ENCODE assay signal across 8 mouse cellular contexts in the genomic region with DNA sequence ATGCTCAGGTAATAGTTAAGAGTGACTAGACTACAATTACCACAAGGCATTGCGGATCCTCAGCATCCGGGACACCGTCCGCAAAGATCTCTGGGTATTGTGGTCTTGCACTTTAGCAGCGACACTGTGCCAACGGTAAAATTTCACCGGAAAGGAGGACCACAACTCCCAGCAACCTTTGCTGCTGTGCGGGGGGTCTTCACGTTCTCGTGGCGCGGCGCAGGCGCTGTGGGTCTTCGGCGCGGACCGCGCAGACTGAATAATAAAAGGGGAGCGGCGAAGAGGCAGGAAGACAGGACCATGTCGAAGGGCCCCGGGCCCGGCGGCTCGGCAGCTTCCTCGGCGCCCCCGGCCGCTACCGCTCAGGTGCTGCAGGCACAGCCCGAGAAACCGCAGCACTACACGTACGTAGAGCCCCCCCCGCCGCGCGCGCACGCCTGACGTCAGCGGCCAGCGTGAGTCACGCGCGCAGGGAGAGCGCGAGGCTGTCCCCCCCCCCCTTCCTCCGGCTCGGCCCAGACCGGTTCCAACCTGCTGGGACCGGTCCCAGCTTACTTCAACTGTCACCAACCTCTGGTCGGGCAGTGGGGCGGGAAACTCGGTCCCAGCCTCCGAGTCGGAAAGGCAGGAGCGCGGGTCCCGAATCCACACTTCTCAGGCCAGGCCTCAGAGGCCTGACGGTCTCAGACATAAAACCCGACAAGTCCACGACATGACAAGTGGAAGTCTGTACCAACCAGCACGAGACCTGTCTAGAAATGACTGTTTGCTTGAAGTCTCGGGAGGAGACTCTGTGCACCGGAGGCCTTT. TPM values are rescaled to one million over a fixed set of nuclear protein-coding genes. Genes with fewer than 3 reads are reported as not detected.
DNase-seq lines count a peak whose midpoint lies in the region; ATAC-seq and TF ChIP-seq lines count a peak whose summit lies in the region.

A gene (plus strand): TSS at position 235 of the 810 bp plus-strand sequence.

- peak within 1 kb of the TSS; percentile 92 for H3K9ac ChIP-seq in embryonic facial prominence, embryonic 15.5 days
- H3K9ac ChIP-seq in limb, embryonic 14.5 days (ENCODE audit: low read depth, low read length, severe bottlenecking): peak within 1 kb of the TSS; percentile 87
- H3K9ac ChIP-seq in midbrain, postnatal 0 days (replicated peaks; ENCODE audit: low read length, poor library complexity, severe bottlenecking): peak within 1 kb of the TSS; percentile 81

- TF ChIP-seq POLR2A in bone marrow, adult 2 months (IDR thresholded peaks at IDR 0.05; ENCODE audit: borderline replicate concordance, control insufficient read depth, low read depth, low read length): peak; percentile 96
- peak; percentile 86; the same call in 1 of the 2 replicates for TF ChIP-seq POLR2A in limb, embryonic 14.5 days (IDR thresholded peaks at IDR 0.05; ENCODE audit: borderline replicate concordance, extremely low read depth, insufficient read depth, insufficient read length)

- peak within 1 kb of the TSS; percentile 79 for H3K4me2 ChIP-seq in embryonic facial prominence, embryonic 15.5 days (replicated peaks)
- peak within 1 kb of the TSS; percentile 61 for H3K4me2 ChIP-seq in limb, embryonic 14.5 days (replicated peaks; ENCODE audit: low read depth, low read length, severe bottlenecking)
- H3K4me2 ChIP-seq in midbrain, postnatal 0 days (ENCODE audit: low read depth, low read length, poor library complexity, severe bottlenecking): peak within 1 kb of the TSS; percentile 62

- H3K4me1 ChIP-seq in bone marrow, adult 2 months (ENCODE audit: control insufficient read depth, insufficient read depth, low read length): peaks cover 4% of the 10 kb centered on the region
- peaks cover 15% of the 10 kb centered on the region for H3K4me1 ChIP-seq in embryonic facial prominence, embryonic 15.5 days
- peaks cover 8% of the 10 kb centered on the region for H3K4me1 ChIP-seq in limb, embryonic 14.5 days (ENCODE audit: control insufficient read depth, insufficient read depth, low read length)
- peaks cover 8% of the 10 kb centered on the region; the same call in 1 of the 2 replicates for H3K4me1 ChIP-seq in midbrain, postnatal 0 days (ENCODE audit: insufficient read depth, low read length)

- TF ChIP-seq CTCF in bone marrow, adult 2 months (IDR thresholded peaks at IDR 0.05; ENCODE audit: control insufficient read depth, insufficient read depth, low read length): no peak
- TF ChIP-seq CTCF in midbrain, postnatal 0 days (IDR thresholded peaks at IDR 0.05): no peak

- peak; percentile 94 for ATAC-seq in embryonic facial prominence, embryonic 15.5 days (ENCODE audit: insufficient number of reproducible peaks, low FRiP score, low TSS enrichment, low read depth)
- peak; percentile 94 for ATAC-seq in limb, embryonic 14.5 days (ENCODE audit: low FRiP score, low read depth)
- ATAC-seq in midbrain, postnatal 0 days (ENCODE audit: low FRiP score): peak; percentile 96

- peak within 1 kb of the TSS; percentile 97 for H3K27ac ChIP-seq in bone marrow, adult 2 months (ENCODE audit: control insufficient read depth, insufficient read depth, low read depth, low read length, poor library complexity)
- H3K27ac ChIP-seq in embryonic facial prominence, embryonic 15.5 days (replicated peaks): peak within 1 kb of the TSS; percentile 100
- H3K27ac ChIP-seq in limb, embryonic 14.5 days (replicated peaks; ENCODE audit: low read depth, low read length): peak within 1 kb of the TSS; percentile 94
- H3K27ac ChIP-seq in midbrain, postnatal 0 days (ENCODE audit: low read depth, low read length): peak within 1 kb of the TSS; percentile 94

- under 1% methylated on average over 67 of the region's 67 CpGs for WGBS in bone marrow, adult 2 months
- WGBS in embryonic facial prominence, embryonic 15.5 days: under 1% methylated on average over 66 of the region's 67 CpGs
- WGBS in limb, embryonic 14.5 days: 1% methylated on average over 48 of the region's 67 CpGs
- WGBS in midbrain, postnatal 0 days: under 1% methylated on average over 61 of the region's 67 CpGs

- peaks cover 7% of the 10 kb centered on the region; the same call in 1 of the 2 replicates for H3K36me3 ChIP-seq in embryonic facial prominence, embryonic 15.5 days
- H3K36me3 ChIP-seq in limb, embryonic 14.5 days (ENCODE audit: control insufficient read depth, insufficient read depth, low read length): no peaks in the 10 kb centered on the region; the same call in 1 of the 2 replicates
- H3K36me3 ChIP-seq in midbrain, postnatal 0 days (ENCODE audit: insufficient read depth, low read length): no peaks in the 10 kb centered on the region

- no peaks in the 10 kb centered on the region for H3K9me3 ChIP-seq in embryonic facial prominence, embryonic 15.5 days (replicated peaks)
- H3K9me3 ChIP-seq in limb, embryonic 14.5 days (ENCODE audit: control insufficient read depth, low read length): no peaks in the 10 kb centered on the region
- no peaks in the 10 kb centered on the region for H3K9me3 ChIP-seq in midbrain, postnatal 0 days (ENCODE audit: low read length)

- peak within 1 kb of the TSS; percentile 64 for H3K4me3 ChIP-seq in bone marrow, adult 2 months (replicated peaks; ENCODE audit: control insufficient read depth, low read depth, low read length)
- peak within 1 kb of the TSS; percentile 81 for H3K4me3 ChIP-seq in embryonic facial prominence, embryonic 15.5 days (replicated peaks)
- peak within 1 kb of the TSS; percentile 46 for H3K4me3 ChIP-seq in limb, embryonic 14.5 days (replicated peaks; ENCODE audit: low read length)
- H3K4me3 ChIP-seq in midbrain, postnatal 0 days (ENCODE audit: low read depth, low read length): peak within 1 kb of the TSS; percentile 44

- no peaks in the 10 kb centered on the region for H3K27me3 ChIP-seq in embryonic facial prominence, embryonic 15.5 days
- H3K27me3 ChIP-seq in limb, embryonic 14.5 days (ENCODE audit: control insufficient read depth, insufficient read depth, low read length): no peaks in the 10 kb centered on the region
- no peaks in the 10 kb centered on the region for H3K27me3 ChIP-seq in midbrain, postnatal 0 days (ENCODE audit: insufficient read depth, low read length)

- DNase-seq in 416B (ENCODE audit: low read depth): peak; percentile 99
- DNase-seq in heart, adult 8-10 months (ENCODE audit: low spot score): peak; percentile 99
- peak; percentile 99 for DNase-seq in kidney, adult 9 months
- DNase-seq in limb, embryonic 14.5 days (ENCODE audit: low spot score): peak; percentile 99
- DNase-seq in midbrain, postnatal 0 days (ENCODE audit: low spot score): peak; percentile 100
- DNase-seq in spleen, postnatal 14 days (ENCODE audit: low spot score in 2 of 2): peak; percentile 81 to 92

RNA-seq across cellular contexts. Expression of the gene that starts here (rescaled TPM):
- 11.8 and 43.0 TPM in 2 replicates for polyA plus RNA-seq in bone marrow, adult 2 months (2011; ENCODE audit: insufficient read depth, insufficient read length, low replicate concordance, missing spikeins)
- polyA plus RNA-seq in embryonic facial prominence, embryonic 15.5 days (2015; fragmentation: Nextera tagmentation; extraction: Ambion mirVana): 36.8 and 42.2 TPM in 2 replicates
- total RNA-seq in heart, adult 8-10 months (2022): 1 to 10 TPM; 7.2 to 9.4 (median 7.8) TPM
- polyA plus RNA-seq in limb, embryonic 14.5 days (2012; rRNA removed): 80.3 and 99.4 TPM in 2 replicates
- polyA plus RNA-seq in limb, embryonic 14.5 days (2014; fragmentation: Nextera tagmentation; extraction: Ambion mirVana): 33.1 and 39.2 TPM in 2 replicates
- total RNA-seq in midbrain, postnatal 0 days (2014; rRNA removed): 45.2 and 55.1 TPM in 2 replicates
- polyA plus RNA-seq in midbrain, postnatal 0 days (2015; fragmentation: Nextera tagmentation; extraction: Ambion mirVana): 25.5 and 26.7 TPM in 2 replicates

Comparison
In these comparisons a context has a peak if more than half of its experiments do, and no peak if none do; other contexts are left out.
1. Peak in every context shown above with its lines: DNase-seq, ATAC-seq, H3K4me3 ChIP-seq and H3K27ac ChIP-seq.